Mouse (Mus musculus): ENCODE measurements around the gene Miga2. TPM values are rescaled to one million over a fixed set of nuclear protein-coding genes. Genes with fewer than 3 reads are reported as not detected.

The Miga2 gene
- polyA plus RNA-seq, 1 experiment from 2014 or later = 29.6 TPM

DNA sequence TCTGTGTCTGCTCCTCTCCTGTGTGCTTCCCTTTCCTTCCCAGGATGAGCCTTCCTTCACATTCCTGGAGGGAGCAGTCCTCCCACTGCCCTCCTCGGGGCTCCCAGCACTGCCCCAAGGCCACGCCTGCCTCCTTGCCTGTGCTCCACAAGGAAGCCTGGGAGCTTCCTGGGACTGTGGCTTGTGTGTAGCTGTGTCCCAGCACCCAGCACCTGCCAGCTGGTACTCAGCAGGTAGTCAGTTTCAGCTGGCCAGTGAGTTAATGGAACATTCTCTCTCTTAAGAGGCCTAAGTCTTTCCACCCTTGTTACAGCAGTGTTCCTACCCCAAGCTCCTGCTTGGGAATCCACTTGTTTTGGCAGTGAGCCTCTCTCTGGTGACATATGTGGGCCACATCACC is 38.8 kb downstream of the Miga2 start:
- H3K36me3 ChIP-seq = peaks cover 63% of the 10 kb centered on the region
- H3K9ac ChIP-seq = no peak overlapping the region
- H3K9me3 ChIP-seq = no peaks in the 10 kb centered on the region
- no peak for ATAC-seq (ENCODE audit: insufficient number of reproducible peaks, insufficient read depth, low FRiP score, low TSS enrichment)
- H3K27ac ChIP-seq = no peak overlapping the region
- 68% methylated on average over 2 of the region's 2 CpGs for WGBS
- H3K4me3 ChIP-seq = no peak overlapping the region
- H3K4me2 ChIP-seq (replicated peaks) = no peak overlapping the region
- H3K27me3 ChIP-seq = no peaks in the 10 kb centered on the region
- no peaks in the 10 kb centered on the region for H3K4me1 ChIP-seq

DNA sequence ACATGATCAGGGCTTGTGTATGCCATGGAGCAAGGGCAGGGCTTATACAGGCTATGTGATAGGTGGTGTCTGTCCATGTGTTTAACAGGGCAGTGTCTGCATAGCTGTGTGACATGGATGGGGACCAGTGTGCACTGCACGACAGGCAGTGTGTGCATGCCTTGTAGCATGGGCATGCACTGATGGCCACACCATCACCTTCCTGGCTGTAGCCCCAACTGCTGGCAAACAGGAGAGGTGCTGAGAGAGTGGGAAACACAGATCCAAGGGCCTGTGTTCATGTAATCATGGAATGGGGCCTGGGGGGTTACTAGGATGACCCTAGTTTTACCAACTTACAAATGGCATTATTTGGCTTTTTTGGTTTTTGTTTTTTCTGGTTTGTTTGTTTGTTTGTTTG is 39.8 kb downstream of the Miga2 start:
- H3K9ac ChIP-seq = no peak overlapping the region
- H3K9me3 ChIP-seq = no peaks in the 10 kb centered on the region
- H3K36me3 ChIP-seq = peaks cover 53% of the 10 kb centered on the region
- no peak overlapping the region for H3K4me2 ChIP-seq (replicated peaks)
- 90% methylated on average over 1 of the region's 1 CpGs for WGBS
- H3K27ac ChIP-seq = no peak overlapping the region
- H3K4me1 ChIP-seq = no peaks in the 10 kb centered on the region
- no peak overlapping the region for H3K4me3 ChIP-seq
- H3K27me3 ChIP-seq = no peaks in the 10 kb centered on the region
- no peak for ATAC-seq (ENCODE audit: insufficient number of reproducible peaks, insufficient read depth, low FRiP score, low TSS enrichment)

DNA sequence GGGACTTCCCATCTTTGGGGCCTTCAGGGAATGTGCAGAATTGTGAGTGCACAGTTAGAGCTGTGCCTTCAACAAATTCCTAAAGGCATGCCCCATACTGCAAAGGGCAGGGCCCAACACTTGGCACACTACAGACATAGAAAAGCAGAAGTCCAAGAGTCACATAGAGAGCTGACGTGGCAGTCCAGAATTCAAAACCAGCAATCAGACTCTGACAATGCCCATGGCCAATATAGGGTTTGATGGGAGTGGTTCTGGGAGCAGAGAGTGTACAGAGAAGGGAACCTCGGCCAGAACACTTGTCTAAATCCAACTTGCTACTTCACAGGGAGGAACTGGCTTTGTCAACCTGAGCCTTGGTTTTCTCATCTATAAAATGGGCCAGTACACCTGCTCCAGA is 43.2 kb downstream of the Miga2 start:
- Histone ChIP-seq H3K4me2 (replicated peaks) (no peak overlapping the region), H3K9ac (no peak overlapping the region), H3K4me1 (no peaks in the 10 kb centered on the region), H3K36me3 (peaks cover 43% of the 10 kb centered on the region), H3K4me3 (no peak overlapping the region), H3K27ac (no peak overlapping the region), H3K27me3 (no peaks in the 10 kb centered on the region), H3K9me3 (no peaks in the 10 kb centered on the region)
- ATAC-seq (ENCODE audit: insufficient number of reproducible peaks, insufficient read depth, low FRiP score, low TSS enrichment) = no peak
- WGBS = 81% methylated on average over 2 of the region's 2 CpGs

DNA sequence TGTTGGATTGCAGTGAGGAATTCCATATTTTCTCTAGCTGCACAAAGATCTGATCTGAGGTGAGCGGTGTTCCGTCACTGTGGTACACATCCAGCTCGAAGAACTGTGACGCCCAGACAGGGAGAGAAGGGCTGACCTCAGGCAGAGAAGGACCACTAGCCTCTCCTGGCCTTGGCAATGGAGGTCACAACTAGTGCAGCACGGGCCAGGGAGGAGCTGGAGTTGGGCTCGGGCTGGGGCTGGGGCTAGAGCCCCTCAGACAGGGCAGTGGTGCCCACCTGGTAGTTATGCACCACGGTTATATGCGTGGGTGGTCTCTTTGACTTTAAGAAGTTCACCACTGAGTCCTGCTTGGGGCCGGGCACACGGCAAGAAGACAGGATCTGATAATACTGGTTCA is 43.7 kb downstream of the Miga2 start:
- Histone ChIP-seq H3K4me1 (no peaks in the 10 kb centered on the region), H3K9me3 (no peaks in the 10 kb centered on the region), H3K36me3 (peaks cover 37% of the 10 kb centered on the region), H3K9ac (no peak overlapping the region), H3K4me3 (no peak overlapping the region), H3K27me3 (no peaks in the 10 kb centered on the region), H3K4me2 (replicated peaks) (no peak overlapping the region), H3K27ac (no peak overlapping the region)
- ATAC-seq (ENCODE audit: insufficient number of reproducible peaks, insufficient read depth, low FRiP score, low TSS enrichment) = no peak
- 91% methylated on average over 10 of the region's 10 CpGs for WGBS

DNA sequence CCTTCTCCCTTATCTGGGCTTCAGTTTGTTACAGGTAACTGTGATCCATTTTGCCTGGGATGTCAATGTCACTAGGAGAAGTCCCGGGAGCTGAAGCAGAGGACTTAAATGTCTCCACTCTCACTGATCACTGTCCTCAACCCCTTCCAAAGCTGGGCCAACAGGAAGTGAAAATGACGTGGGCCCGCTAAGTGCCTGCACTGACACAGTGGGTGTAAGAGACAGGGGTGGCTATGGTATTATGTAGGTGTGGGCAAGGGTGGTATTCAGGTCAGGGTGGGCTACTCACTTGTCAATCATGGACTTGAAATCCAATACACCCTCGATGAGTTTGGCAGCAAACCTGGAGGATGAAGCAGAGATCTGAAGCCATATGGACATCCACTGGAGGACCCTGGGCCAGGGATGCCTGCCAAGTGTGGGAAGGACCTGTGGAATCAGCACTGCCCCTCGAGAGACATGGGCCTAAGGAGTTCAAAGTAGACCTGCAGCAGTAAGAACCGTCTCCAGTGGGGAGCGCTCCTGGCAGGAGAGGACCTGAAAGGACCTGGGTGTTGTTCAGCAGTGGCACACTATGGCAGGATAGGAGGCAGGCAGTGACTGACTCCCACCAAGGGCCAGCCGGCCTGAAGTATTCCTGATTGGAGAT is 44.5 kb downstream of the Miga2 start:
- no peak overlapping the region for H3K4me3 ChIP-seq
- no peaks in the 10 kb centered on the region for H3K27me3 ChIP-seq
- H3K4me2 ChIP-seq (replicated peaks) = no peak overlapping the region
- H3K4me1 ChIP-seq = no peaks in the 10 kb centered on the region
- no peak for ATAC-seq (ENCODE audit: insufficient number of reproducible peaks, insufficient read depth, low FRiP score, low TSS enrichment)
- no peak overlapping the region for H3K27ac ChIP-seq
- H3K9ac ChIP-seq = no peak overlapping the region
- no peaks in the 10 kb centered on the region for H3K9me3 ChIP-seq
- H3K36me3 ChIP-seq = peaks cover 31% of the 10 kb centered on the region
- 85% methylated on average over 8 of the region's 8 CpGs for WGBS

DNA sequence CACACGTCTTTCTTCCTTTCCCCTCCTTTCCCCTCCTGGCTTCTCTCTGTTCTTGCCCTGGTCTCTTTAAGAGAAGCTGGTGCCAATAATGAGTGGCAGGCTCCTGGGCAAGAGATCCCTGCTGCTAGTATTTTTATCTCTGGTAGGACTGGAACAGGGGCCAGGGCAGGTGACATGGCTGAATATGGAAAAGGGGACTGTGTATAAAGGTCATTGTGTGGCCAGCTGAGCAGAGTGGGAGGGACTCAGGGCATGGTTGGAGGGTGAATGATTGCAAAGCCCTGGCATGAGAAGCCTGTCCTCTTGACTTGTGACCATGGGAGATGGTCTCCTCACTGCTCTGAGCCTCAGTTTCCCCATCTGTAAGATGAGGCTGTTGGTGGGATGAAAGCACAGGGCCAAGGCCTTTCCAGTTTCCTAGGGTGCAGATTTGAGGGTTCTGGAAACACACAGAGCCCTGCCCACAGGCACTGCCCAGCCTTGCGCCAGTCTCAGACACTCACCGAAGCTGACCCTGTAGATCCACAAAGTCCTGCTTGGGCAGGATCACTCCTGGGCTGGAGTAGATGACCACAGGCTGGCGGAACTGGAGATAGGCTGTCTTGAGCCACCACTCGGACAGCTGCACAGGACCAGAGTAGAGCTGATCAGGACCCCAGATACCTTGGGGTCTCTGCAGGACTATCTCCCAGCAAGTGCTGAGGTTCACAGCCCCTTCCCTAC is 45.6 kb downstream of the Miga2 start:
- Histone ChIP-seq H3K4me2 (replicated peaks) (no peak overlapping the region), H3K9me3 (no peaks in the 10 kb centered on the region), H3K36me3 (peaks cover 31% of the 10 kb centered on the region), H3K27ac (no peak overlapping the region), H3K4me1 (0 out of 2 replicates have a peak, but pooled peaks cover 2% of the 10 kb centered on the region), H3K9ac (no peak overlapping the region), H3K27me3 (no peaks in the 10 kb centered on the region), H3K4me3 (no peak overlapping the region)
- WGBS = 88% methylated on average over 5 of the region's 5 CpGs
- no peak for ATAC-seq (ENCODE audit: insufficient number of reproducible peaks, insufficient read depth, low FRiP score, low TSS enrichment)

DNA sequence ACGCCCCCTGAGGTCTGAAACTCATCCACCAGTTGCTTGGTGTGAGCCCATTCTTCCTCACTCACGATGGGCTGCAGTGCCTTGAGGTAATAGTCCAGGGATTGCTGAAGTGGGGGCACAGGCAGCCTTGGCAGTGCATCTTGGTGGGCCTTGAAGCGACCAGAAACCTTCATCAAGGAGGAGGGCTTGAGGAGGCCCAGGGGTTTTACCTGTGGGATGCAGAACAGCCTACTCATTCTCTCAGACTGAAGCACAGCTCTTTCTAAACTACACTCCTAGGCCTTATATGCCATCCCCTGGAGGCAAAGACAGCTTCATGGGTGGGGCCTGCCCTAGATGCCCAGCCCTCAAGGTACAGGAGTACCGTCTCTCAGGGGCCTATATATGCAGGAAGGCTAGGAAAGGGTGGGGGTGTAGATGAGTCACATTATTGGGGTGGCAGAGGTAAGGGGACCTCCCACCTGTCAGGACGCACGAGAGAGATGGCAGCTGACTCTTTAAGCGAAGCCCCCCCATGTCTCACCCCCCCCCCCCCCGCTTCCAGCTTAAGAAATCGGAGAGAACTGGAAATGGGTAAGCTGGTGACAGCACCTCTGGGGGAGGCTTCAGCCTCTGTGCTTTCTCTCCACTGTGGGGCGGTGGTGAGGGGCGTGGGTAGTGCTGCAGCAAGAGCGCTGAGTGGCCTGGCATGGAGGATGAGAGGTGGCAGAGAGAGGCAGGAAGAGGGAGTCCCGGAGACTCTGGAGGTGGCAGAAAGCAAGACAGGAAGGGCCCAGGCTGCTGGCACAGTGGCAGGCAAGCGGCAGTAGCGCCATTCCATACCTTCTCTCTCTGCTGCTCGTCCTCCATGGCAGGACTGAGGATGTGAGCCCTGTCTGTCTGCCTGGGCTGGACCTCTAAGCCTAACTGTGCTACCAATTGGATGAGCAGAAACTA is 49.3 kb downstream of the Miga2 start:
- Histone ChIP-seq H3K4me2 (replicated peaks) (no peak overlapping the region), H3K4me1 (peaks cover 14% of the 10 kb centered on the region), H3K27me3 (no peaks in the 10 kb centered on the region), H3K9ac (no peak overlapping the region; the same call in 1 of the 2 replicates), H3K9me3 (no peaks in the 10 kb centered on the region), H3K4me3 (no peak overlapping the region), H3K36me3 (peaks cover 15% of the 10 kb centered on the region; the same call in 1 of the 2 replicates), H3K27ac (no peak overlapping the region)
- WGBS = 82% methylated on average over 15 of the region's 16 CpGs
- ATAC-seq (ENCODE audit: insufficient number of reproducible peaks, insufficient read depth, low FRiP score, low TSS enrichment) = no peak

DNA sequence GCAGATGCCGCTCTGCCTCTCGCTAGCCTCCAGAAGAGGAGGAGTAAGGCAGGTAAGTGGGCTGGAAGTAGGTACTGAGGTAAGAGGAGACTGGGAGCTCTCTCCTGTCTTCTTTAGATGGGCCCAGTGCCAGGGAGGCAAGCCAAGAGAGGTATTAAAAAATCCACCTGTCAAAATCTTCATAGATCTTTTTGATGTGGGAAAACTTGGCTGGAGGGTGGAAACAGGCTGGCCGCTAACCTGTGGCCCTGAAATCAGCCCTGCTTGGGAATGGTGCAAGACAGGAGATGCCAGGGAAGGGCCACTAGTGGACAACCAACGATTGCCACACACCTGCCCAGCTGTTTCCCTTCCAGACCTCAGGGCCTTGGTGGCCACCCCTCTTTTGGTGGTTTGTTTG is 50.1 kb downstream of the Miga2 start:
- Histone ChIP-seq H3K27ac (no peak overlapping the region), H3K36me3 (peaks cover 15% of the 10 kb centered on the region; the same call in 1 of the 2 replicates), H3K9ac (no peak overlapping the region; the same call in 1 of the 2 replicates), H3K27me3 (no peaks in the 10 kb centered on the region), H3K4me2 (replicated peaks) (0 out of 2 replicates have a peak overlapping the region, but pooled peaks have one; percentile 76), H3K4me3 (no peak overlapping the region), H3K4me1 (peaks cover 22% of the 10 kb centered on the region), H3K9me3 (no peaks in the 10 kb centered on the region)
- no peak for ATAC-seq (ENCODE audit: insufficient number of reproducible peaks, insufficient read depth, low FRiP score, low TSS enrichment)
- 87% methylated on average over 4 of the region's 4 CpGs for WGBS

DNA sequence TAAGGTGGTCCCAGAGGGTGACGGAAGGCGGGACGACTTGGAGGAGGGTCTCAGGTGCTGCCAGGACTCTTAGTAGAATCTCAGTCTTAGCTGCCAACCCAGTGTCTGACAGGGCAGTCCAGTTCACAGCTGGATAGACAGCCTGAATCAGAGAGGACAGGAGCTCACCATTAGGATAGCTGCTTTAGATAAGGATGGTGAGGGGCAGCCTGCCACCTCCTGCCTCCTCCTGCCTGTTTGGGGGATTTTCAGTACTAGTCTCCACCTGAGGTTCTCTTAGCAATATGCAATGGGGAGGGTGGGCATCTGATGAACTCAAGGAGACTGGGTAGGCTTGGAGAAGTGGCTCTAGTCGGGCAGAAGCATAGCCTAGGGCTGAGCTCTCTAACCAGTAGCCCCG is 50.6 kb downstream of the Miga2 start:
- no peak overlapping the region for H3K9ac ChIP-seq
- no peak overlapping the region for H3K27ac ChIP-seq
- no peaks in the 10 kb centered on the region for H3K9me3 ChIP-seq
- H3K4me3 ChIP-seq = peak overlapping the region; percentile 74
- 51% methylated on average over 5 of the region's 5 CpGs for WGBS
- H3K4me2 ChIP-seq (replicated peaks) = peak overlapping the region; percentile 76
- no peaks in the 10 kb centered on the region for H3K27me3 ChIP-seq
- H3K36me3 ChIP-seq = peaks cover 10% of the 10 kb centered on the region; the same call in 1 of the 2 replicates
- no peak for ATAC-seq (ENCODE audit: insufficient number of reproducible peaks, insufficient read depth, low FRiP score, low TSS enrichment)
- peaks cover 23% of the 10 kb centered on the region for H3K4me1 ChIP-seq

DNA sequence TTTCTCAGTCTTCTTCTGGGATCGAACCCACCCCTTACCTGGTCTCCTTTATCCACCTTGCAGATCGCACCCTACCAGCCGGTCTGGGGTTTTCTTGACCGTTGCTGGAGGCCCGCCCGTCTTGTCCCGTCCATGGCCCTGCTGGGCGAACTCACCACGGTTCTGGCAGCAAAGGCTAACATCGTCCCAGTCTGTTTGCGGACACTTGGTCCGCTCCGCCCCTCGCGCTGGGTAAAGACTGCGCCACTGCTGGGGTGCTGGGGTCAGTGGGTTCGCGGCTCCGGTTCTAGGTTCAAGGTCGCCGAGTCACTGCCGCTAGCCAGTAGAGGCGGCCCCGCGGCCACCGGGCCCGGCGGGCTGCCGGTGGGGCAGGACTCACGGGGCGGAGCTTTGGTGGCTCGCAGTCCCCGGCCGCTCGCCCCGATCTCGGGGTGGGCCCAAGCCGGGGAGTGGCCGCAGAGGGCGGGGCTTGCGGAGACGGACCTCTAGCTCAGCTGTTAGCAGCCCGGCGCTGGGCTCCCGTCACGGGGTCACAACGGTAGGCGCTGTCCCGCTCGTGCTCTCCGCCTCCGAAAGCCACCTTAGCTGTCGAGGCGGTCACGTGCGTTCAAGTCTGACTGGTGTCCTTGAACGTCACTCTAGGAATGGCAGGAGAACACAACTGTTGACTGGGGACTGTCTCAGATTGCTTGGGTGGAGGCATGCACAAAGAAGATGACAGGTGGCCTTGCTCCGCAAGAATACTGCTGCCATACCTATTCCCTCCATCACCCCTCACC is 51.3 kb downstream of the Miga2 start, which contains the start of gene Crat:
Gene Crat, minus strand, starts transcription at position 657 of the 779 bp plus-strand sequence.
- ATAC-seq (ENCODE audit: insufficient number of reproducible peaks, insufficient read depth, low FRiP score, low TSS enrichment) = peak; percentile 83
- Histone ChIP-seq H3K4me3 (peak within 1 kb of the TSS; percentile 74), H3K4me2 (replicated peaks) (peak within 1 kb of the TSS; percentile 76), H3K4me1 (peaks cover 23% of the 10 kb centered on the region), H3K27ac (peak within 1 kb of the TSS; percentile 96), H3K9me3 (no peaks in the 10 kb centered on the region), H3K36me3 (0 out of 2 replicates have a peak, but pooled peaks cover 4% of the 10 kb centered on the region), H3K9ac (peak within 1 kb of the TSS; percentile 82), H3K27me3 (no peaks in the 10 kb centered on the region)
- under 1% methylated on average over 56 of the region's 58 CpGs for WGBS

Data from embryonic facial prominence, embryonic 12.5 days (tissue).